Mouse (Mus musculus) monocyte, adult 2 months (primary cell): ENCODE measurements at regions not wholly inside any gene's neighbourhood (a gene's known extent, or its start where the extent isn't known, plus 50 kb on each side); places are given as distances from the start of the nearest gene placed in this dataset.

ENCODE experiments used
- DNase-seq, 2 experiments: peaks; one replicate each; pipeline ENCODE4 v3.0.0; 2022; ENCODE audit warnings: low spot score in 2 of 2, low read depth in 1 of 2

DNA sequence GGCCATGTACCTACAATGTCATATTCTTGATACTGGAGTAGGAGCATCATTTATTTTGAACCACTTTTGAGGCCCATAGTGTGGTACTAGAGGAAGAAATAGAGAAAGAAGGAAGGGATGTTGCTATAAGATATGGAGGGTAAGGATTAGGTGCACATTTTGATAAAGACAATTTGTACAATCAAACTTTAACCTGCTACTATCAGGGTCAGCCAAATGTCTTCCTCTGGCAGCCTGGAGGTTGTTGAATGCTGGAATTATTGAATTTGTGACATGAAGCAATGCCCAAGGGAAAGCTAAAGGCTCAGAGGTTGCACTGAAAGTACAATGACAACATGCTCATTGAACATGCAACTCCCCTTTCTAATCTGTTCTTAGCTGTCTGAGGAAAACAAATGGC is 202.3 kb upstream of the Sema3a start:
- DNase-seq = no peak

DNA sequence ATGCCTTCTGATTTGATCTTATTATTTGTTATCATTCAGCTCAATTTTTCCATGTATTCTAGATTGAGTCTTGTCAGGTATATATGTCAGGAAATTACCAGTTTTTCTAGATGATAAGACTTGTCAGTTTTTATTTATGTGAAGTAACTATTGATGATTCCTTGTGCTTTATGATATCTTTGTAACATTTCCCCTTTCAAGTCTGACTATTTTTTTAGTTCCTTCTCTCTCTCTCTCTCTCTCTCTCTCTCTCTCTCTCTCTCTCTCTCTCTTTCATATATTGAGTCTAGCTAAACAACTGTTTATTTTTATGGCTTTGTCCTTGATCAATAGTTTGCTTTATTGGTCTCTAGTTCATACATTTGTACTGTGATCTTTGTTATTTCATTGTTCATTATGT is 199.7 kb upstream of the Sema3a start:
- DNase-seq = no peak

DNA sequence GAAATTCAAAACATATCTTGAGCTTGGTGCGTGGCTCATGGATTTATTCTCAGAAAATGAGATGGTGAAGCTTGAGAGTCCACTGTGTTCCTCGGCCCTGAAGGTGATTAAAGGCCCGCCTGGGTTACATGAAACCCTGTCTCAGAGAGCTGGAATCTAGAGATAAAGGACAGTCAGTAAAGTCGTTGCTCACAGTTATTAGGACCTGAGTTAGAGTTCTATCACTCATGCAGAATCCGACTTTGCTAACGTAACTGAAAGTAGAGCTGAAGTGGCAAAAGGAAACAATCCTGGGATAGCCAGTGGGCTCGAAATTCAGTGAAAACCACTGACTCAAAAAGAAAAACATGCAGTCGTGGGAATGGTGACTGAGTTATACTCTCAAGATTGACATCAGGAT is 198.9 kb upstream of the Sema3a start:
- DNase-seq = no peak

DNA sequence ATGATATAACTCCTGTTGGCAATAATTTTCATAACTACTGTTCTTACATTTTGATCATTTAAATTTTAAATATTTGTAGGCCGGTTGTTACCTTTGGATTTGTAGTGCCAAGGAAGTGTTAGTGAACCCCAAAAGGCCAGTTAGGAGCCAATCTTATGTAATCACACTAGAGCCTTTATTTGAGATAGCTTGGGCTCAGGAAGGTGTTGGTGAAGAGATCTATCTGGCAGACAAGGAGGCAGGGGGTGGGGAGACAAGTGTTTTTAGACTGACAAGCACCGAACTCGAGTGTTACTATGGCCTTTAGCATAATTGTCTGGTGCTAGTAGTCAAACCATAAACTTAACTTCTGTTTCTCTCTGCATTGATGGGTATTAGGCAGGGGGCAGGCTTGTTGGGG is 198.0 kb upstream of the Sema3a start:
- DNase-seq = no peak

DNA sequence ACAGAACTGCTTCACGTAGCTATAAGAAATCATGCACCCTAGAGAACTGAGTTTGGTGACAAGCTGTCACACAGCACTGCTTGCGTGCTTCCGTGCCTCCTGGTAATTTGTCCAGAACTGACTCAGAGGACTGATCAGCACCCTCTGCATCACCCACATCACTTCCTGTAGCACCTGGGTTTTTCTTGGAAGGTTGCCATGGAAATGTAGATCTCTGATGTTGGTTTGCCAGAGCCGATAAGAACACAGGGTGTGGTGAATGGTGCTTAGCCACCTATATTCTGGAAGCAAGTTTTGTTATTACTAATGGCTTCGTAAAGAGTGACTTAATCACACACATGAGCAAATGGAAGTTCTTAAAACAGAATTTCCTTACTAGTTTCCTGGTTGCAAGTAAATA is 188.2 kb upstream of the Sema3a start:
- no peak for DNase-seq

DNA sequence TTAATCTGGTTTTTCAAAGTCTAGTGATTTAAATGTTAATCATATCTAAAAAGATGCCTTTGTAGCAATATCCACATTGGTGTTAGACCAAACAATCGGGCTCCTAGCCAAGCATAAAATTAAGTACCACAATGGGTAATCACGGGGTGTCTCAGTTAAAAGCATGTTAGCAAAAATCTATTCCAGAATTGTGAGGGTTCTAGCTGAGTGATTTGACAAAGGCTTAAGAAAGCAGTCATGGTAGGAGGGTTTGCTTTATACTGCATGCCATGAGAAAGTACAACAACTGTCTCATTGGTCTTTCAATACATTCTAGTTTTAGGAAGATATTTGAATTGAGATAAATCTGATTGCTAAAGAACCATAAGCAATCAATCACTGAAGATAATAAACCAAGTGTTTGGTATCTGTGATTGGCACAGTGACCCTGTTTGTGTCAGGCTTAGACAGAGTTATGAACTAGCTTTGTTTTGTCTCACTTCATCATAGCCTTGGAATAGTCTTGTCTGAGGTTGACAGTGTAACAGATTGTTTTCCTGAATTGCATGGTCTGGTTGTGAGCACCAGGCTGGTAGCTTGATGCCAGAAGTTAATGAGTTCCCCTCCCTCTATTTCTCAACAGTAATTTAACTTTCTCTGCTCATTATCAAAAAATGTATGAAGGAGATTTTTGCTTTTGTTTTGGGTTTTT is 186.9 kb upstream of the Sema3a start:
- no peak for DNase-seq

DNA sequence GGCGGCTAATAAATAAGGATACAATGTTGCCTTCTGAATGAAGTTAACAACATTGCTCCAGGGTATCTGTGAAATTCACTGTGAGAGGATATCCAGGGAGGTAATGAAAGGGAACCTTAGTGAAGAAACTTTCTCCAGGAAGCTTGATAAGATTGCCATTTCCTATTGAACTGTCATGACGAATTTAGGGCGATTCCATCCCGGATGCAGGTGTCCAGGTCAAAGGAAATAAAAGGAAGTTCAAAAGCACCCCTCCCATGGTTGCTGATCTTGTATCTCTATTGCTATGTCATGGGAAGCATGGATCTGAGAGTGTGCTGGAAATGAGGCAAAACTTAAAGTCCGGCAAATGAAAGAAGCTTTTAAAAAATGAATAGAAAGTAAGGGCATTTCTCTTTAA is 180.7 kb upstream of the Sema3a start:
- DNase-seq = no peak

DNA sequence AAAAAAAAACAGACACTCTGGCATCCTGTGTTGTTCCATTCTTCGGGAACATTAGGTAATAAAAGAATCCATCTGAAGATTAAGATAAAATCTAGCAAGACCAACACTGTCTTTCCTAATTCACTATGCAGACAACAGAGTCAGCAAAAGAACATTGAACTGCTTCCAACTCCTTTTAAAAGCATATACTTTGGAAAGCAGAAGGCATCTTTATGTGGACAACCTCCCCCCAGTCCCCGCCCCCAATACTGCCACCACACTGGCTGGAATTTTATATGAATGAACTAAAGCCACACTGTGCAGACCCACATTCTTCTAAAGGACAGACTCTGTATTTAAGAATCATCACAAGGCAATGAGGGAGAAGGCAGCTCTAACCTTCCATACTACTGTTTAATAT is 176.7 kb upstream of the Sema3a start:
- no peak for DNase-seq

DNA sequence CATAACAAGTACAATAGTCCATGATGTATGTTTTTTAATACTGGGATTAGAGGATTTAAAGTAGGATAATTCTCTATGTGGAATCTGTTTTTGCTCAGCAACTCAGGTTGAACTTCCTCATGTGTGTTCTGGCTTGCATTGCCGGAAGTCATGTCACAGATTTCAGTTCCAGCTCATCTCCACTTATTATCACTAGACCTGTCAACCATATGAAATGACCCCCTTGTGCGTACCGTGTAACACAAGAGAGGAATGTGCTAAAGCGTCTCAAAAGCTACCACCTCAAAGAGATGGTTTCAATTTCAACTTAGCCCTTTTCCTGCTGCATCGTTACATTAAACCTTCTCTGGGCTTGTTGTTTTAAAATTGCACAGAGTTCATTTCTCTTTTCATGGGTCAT is 154.2 kb upstream of the Sema3a start:
- no peak for DNase-seq

DNA sequence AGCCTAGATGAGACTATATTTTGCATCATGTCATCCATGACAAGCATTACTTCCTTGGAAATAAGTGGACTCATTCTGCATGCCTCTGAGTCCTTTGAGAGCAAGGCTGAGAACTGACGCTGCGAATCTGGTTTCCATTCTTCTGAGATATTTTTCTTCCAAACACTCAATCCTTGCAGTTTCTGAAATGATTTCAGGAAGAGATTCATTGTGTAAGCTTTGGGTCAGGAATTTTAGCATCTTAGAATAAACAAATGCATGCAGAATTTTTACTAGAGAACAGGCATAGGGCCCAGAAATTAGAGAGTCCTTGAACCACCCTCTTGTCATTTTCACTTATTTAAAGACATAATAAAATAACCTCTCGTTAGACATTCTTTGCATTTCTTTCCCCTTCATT is 151.5 kb upstream of the Sema3a start:
- no peak for DNase-seq

DNA sequence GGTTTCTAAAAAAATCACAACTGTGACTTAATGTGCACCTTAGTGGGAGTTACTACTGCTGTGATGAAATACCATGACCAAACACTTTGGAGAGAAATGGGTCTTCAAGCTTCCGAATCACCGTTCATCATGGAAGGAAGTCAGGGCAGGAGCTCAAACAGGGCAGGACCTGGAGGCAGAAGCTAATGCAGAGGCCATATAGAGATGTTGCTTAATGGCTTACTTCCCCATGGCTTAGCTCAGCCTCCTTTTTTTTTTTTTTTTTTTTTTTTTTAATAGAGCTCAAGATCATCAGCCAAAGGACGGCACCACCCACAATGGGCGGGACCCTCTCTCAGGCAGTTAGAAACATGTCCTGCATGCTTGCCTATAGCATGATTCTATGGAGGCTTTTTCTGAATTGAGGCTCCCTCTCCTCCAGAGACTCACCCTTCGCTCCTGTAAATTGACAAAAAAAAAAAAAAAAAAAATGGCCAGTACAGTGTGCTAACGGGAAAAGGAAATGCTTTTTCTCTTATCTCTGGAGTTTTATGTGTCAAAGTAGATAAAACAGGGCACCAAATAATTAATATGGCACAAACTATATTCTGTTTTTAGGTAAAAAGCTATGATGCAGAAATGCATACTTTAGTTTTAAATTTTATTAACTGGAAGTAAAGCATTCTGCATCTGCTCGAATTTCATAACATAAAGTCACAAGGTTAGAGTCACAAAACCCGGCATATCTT is 149.0 kb upstream of the Sema3a start:
- DNase-seq = no peak

DNA sequence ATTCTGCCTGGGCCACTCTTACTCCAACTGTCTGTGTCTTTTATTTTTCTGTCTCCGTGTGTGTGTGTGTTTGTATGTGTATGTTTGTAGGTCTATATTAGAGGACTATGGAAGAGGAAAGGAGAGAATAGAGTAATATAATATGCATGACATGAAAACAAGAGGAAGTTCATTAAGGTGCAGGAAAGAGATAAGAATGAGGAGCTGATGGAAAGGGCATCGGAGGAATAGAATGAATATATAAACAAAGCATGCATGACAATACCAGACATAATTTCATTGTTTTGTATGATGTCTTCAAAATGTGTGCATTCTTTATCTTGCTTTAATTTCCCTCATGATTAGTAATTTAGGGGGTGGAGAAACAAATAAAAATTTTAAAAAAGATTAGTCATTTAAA is 147.3 kb upstream of the Sema3a start:
- no peak for DNase-seq

DNA sequence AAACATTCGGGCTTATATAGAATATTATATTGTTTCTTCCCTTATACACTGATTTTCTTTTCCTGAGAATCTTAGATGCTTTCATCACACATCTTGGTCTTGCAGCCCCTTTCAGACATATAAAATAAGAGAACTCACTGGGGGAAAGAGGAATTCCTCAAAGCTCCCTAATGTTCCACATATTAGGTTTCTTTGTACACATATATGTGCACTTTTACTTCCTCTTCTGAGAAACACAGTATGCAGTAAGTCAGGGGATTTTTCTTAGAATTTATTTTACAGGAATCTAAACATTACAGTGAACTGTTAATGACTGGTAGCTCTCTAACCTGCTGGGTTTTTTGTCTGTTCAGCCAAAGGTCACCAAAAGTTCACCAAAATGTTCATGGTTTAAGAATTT is 131.4 kb upstream of the Sema3a start:
- DNase-seq = no peak

DNA sequence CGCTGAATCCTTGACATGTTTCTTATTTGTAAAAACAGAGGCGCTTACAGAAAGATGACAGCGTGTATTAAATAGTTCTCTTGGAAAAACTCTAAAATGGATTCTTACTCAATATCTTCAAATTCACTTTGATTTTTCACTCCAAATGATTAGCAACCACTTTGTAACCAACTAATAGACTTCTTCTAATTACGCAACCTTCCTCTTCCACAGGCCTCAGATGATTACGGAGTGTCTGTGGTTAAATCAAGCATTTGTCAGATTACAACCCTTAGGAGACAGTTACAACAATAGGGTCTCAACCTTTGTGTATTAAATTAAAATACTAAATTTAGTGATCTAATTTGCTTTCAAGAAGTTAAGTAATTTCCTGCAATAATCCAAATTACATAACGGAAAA is 127.8 kb upstream of the Sema3a start:
- no peak for DNase-seq

DNA sequence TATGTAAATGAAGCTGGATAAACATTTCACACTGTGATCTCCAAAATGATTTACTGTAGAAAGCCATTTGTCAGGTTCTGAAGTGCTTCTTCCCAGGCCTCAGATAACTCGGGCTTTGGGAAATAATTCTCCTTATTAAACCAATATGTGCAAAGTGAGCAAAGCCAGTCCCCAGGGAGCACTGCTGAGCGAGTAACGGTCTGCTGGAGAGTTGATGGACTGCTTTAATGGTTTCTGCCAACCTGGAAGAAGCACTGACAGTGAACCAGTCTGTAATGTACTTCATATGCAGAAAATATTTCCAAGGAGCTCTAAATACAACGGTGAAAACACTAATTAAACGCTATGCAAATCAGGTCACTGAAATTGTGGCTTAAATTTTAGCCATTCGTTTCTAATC is 118.1 kb upstream of the Sema3a start:
- no peak for DNase-seq

DNA sequence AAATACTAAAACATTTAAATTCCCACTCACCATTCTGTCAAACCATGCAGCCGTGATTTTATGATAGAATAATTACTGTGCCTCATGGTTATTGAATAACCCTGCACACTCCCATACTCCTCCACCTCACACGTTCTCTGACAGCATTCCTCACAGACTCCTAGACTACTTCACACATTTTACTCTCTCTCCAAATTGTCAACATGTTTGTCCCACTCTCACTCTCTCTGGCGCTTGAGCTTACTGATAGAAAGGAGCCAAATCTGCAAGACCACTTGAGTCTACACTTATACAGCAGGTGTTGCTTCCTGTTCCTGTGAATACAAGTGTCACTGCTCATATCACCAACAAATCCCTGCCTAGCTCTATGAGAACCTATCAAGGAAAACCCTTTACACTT is 102.9 kb upstream of the Sema3a start:
- no peak for DNase-seq

DNA sequence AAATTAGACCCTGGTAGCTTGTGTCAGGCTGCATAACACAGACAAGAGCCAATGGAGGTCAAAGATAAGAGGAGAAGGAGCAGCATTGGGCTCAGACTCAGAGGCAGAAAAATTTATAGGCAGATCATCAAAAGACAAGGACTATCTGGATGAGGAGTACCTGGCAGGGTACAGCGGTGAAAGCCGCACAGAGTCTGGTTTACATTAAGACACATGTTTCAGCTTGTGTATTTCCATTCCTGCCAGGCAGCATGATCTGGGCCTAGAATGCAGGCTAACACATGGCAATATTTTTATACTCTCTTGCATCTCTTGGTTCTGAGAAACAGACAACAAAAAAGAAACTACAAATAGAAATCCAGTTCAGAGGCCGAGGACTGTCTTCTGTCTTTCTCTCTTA is 91.9 kb upstream of the Sema3a start:
- DNase-seq = no peak

DNA sequence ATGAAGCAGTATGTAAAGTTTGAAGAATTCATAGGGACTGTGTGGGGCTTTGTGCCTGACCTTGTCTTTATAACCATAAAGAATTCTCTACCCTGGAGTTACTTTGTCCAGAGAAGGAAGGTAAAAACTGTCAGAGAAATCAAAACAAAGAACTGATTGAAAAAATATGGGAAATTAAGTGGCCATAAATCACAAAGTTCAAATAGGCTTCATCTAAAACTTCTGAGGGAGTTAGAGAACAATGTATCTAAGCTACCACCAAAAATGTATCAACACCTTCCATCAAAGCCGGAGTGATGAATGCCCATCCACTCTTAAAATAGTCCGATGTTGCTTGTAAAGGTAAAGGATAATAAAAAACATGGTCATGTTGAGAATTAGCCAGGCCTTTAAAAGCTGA is 89.1 kb upstream of the Sema3a start:
- no peak for DNase-seq

DNA sequence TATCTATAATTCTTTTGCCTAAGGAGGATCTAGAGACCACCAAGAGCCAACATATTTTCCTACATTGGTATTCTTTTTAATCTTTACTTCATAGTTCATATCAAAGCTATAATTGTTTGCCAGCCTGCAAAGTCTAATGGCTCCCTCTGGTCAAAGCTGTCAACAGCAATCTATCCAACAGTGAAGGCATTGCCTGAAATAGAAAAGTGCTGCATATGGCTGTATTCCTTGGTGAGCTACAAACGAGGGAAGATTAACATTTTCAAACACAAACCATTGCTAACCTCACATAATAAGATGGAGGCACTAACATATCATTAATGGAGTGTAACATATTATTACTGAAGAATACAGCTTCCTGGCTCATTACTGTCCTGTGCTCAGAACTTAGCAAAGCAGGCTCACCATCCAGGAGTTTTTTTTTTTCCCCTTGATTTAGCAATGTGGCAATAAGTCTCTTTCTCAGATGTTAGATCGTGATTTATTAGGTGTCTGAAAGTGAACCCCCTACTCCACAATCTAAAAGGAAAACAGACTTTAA is 66.3 kb upstream of the Sema3a start:
- DNase-seq = no peak

DNA sequence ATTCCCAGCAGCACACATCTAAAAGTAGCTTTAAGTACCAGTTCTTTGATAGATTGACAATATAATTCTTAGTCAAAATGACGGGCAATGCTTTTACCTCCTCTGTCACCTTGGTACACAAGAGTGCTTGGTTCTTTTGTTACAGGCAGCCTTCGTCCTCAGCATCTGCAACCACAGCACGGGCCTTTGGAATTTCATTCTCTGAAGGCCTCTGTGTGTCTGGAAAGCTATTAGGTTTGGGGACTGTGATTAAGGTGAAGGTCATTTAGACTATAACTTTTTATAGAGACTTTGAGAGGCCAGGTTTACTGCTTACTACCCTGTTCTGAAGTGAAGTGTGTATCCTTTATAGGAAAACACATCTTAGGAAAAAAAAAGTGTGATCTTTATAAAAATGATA is 58.3 kb upstream of the Sema3a start:
- no peak for DNase-seq
